Mouse (Mus musculus) CD4-positive, CD25-positive, alpha-beta regulatory T cell, adult 2 months (primary cell): Measurements from ENCODE around the gene Unc93b1.
"Not testable (repeated sequence)": the region's sequence is repeated elsewhere in the genome, so short reads cannot be mapped to it uniquely, and the experiment has no call there.

Experiments used
- DNase-seq: peaks from one replicate; pipeline ENCODE4 v3.0.0-alpha.2; 2012; ENCODE audit warnings: low read depth, low spot score

The Unc93b1 gene

GRCm38 (mm10) chr19:3946715-3947114, 11.7 kb downstream of the Unc93b1 start:
- peak; percentile 81 for DNase-seq

DNA sequence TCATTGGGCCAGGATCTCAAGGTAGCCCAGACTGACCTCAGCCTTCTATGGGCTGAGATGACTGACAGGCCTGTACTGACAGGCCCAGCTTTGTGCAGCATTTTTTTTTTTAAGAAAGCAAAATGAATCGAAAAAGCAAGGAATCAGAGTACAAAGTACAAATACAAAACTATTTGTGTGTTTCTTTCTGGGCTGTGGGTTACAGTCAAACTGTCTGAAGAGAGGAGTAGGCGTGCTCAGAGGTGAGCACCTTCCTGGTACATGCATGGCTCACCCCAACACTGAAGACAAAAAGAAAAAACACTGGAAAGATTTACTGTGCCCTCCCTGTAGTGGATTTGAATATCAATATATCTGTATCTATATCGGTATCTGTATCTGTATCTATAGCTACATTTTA, 12.8 kb downstream of the Unc93b1 start:
- DNase-seq = no peak

- DNase-seq = no peak
These were observed 13.6 kb downstream of the Unc93b1 start for GRCm38 (mm10) chr19:3948546-3948945.

DNA sequence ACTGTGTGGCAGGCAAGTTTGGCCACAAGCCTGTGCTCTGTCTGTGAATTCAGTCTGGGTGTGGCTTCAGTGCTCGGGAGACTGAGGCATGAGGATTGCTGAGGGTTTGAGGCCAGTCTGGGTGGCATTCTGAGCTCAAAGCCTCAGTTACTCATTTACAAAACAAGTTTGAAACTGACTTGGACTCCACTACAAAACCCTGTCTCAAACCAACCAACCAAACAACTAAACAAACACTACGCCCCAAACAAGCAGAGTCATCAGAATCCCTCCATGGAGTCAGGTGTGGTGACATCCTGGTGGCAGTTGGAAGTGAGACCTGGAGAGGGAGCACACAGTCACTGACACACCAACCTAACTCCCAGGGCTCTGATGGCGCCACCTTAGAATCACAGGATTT, 15.3 kb downstream of the Unc93b1 start:
- no peak for DNase-seq

- no peak for DNase-seq
These were observed 16.5 kb downstream of the Unc93b1 start for GRCm38 (mm10) chr19:3951461-3951860.

- no peak for DNase-seq
These were observed 17.1 kb downstream of the Unc93b1 start for GRCm38 (mm10) chr19:3952099-3952498.

DNA sequence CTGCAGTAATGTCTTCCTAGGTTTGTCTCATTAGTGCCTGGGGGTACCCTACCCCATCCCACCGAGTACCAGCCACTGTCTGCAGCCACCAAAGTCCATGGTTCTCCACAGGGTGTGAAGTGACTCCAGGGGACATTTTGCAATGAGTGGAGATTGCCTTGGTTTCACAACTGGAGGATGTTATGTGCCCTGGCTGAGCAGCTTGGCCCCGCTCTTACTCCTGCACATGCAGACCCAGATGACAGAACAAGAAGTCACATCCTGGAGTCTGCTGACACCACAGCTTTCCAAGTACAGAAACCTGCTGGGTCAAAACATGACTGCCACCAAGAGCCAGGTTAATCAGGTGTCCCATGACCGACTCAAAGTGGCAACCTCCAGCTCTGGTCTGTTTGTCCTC, 20.0 kb downstream of the Unc93b1 start:
- no peak for DNase-seq

DNA sequence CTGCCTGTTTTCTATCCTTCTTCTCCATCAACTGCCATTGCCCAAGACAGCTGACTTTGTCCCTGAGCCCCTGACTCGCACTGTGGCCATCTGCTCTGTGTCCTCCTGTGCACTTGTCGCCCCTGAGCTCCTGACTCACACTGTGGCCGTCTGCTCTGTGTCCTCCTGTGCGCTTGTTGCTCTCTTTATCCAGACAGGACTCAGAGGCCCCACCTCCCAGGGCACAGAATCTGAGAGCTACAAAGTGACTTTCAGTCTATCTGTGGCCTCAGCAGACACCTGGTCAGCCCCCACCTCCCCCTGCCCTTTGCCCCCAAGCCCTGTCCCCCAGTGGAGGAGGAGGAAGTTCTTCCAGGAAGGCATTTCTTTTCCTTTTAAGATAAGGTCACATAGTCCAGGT, 20.8 kb downstream of the Unc93b1 start:
- DNase-seq = no peak

GRCm38 (mm10) chr19:3957296-3958036, 22.5 kb downstream of the Unc93b1 start:
- not testable (repeated sequence) for DNase-seq

GRCm38 (mm10) chr19:3958470-3958869, 23.5 kb downstream of the Unc93b1 start, which contains the start of gene Aldh3b3:
Aldh3b3 (plus strand) TSS chr19:3958645.
- no peak for DNase-seq

- DNase-seq = no peak
These were observed 24.0 kb downstream of the Unc93b1 start for GRCm38 (mm10) chr19:3959030-3959429.

DNA sequence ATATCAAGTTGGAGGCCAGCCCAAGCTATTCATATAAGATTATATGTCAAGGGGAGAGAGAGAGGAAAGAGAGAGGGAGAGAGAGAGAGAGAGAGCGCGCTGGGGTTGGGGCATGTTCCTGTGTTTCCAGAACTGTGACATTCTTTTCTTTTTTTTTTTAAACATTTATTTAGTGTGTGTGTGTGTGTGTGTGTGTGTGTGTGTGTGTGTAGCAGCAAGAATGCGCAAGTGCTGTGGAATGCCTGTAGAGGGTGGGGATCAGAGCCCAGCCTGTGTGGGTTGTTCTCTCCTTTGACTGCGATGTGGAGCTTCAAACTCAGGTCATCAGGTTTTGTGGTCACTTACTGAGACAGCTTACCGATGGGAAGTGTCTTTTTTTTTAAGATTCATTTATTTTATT, 25.2 kb downstream of the Unc93b1 start:
- no peak for DNase-seq

DNA sequence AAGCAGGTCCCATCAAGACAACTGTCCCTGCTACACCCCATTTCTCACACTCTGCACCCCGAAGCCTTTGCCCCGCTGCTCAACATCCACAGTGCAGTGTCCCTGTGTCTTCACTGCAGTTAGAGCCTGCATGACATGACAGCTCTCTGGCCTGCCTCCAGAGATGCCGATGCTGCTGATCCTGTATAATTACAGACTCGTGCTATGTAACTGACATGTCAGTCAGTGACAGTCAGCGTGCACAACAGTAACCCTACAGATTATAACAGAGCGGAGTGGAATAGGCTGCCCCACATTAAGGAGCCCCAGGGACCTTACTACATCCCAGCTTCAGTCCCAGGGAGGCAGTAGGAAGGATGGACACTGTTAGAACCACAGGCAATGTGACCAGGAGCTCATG, 26.8 kb downstream of the Unc93b1 start:
- DNase-seq = not testable (repeated sequence)

DNA sequence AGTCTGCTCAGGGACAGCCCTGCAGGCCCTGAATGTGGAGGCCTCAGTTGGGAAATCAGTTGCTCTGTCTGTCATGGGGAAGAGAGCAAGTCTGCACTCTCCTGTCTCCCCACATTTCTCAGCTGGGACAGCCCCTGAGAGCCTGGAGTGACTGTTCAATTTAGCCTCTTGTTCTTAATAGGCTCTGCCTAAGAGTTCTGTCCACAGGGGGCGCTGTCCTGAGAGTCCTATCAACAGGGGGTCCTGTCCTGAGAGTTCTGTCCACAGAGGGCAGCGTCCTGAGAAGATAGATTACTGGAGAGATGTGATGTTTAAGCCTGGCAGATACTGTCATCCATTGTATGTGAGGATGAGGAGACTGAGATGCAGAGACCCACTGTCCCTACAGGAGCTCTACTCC, 27.5 kb downstream of the Unc93b1 start:
- peak; percentile 38 for DNase-seq

DNA sequence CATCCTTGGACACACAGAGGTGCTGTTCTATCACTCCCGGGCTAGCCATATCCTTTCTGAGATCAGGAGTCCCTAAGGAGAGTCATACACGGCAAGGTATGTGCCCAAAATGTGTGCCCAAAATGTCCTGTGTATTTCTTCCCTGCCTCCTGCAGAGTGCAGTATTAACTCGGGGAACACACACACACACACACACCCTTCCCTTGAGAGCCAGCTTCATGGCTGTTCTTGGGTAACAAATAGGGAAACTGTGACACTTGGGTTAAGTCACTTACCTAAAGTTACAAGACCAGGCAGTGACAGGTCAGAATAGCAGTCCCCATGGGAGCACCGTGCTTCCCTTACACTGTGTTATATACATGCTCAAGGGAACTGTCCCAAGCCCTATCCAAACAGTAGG, 29.0 kb downstream of the Unc93b1 start:
- no peak for DNase-seq

- no peak for DNase-seq
These were observed 31.5 kb downstream of the Unc93b1 start for GRCm38 (mm10) chr19:3966330-3967075.

DNA sequence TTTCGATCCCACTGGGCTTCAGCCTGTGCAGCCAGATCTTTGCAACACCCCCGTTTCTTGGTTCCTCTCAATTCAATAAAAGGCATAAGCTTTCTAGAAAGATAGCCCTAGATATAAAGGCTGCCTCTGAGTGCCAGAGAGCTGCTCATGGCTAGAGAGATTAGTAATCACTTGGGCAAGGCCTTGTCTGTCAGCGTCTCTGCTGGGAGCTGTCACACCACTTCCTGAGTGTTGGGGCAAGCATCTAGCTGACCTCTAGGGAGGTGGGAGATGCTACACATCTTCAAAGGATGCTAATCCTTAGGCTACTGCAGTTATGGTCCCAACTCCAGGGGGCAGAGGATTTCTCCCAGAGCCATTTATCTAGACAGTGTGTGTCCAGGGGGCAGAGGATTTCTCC, 32.3 kb downstream of the Unc93b1 start:
- DNase-seq = no peak

GRCm38 (mm10) chr19:3972229-3972628, 37.2 kb downstream of the Unc93b1 start, which contains the start of gene Aldh3b2:
Aldh3b2 (plus strand) TSS chr19:3972328.
- no peak for DNase-seq

DNA sequence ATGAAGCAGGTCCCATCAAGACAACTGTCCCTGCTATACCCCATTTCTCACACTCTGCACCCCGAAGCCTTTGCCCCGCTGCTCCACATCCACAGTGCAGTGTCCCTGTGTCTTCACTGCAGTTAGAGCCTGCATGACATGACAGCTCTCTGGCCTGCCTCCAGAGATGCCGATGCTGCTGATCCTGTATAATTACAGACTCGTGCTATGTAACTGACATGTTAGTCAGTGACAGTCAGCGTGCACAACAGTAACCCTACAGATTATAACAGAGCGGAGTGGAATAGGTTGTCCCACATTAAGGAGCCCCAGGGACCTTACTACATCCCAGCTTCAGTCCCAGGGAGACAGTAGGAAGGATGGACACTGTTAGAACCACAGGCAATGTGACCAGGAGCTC, 39.6 kb downstream of the Unc93b1 start:
- not testable (repeated sequence) for DNase-seq

DNA sequence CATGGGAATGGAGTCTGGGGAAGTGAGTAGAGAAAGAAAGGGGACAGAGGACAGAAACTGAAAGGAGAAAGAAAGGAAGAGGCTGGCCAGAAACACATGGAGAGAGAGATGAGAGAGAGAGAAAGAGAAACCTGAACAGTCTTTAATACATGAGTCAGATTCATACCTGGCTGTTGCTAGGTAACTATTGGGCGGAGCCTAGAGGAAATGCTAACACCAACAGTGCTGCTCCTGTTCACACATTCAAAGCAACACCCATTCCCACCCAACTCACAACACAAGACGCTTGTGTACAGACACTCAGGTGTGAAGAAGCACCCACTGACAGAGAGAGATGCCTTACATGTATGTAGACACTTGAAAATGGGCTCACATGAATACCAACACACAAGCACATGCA, 40.9 kb downstream of the Unc93b1 start:
- peak; percentile 27 for DNase-seq

GRCm38 (mm10) chr19:3980309-3980708, 45.3 kb downstream of the Unc93b1 start:
- peak; percentile 88 for DNase-seq

DNA sequence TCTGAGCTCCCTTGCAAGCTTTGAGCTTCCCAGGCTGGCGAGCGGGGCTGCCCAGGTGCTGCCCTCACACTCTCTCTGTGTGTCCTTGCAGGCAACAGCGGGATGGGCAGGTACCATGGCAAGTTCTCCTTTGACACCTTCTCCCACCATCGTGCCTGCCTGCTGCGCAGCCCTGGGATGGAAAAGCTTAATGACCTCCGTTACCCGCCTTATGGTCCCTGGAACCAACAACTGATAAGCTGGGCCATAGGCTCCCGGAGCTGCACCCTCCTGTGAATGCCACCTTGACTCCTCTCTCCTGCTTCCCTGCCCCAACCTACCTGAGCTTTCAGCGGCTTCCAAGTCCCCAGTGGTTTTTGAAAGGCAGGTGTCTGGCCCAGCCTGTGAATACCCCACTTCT, 45.9 kb downstream of the Unc93b1 start:
- no peak for DNase-seq
